Mouse (Mus musculus): ENCODE data around the gene Krt88. TPM values are rescaled to one million over a fixed set of nuclear protein-coding genes. Genes with fewer than 3 reads are reported as not detected.

The Krt88 gene
- polyA plus RNA-seq, 1 experiment from 2014 or later: not detected

- H3K4me1 ChIP-seq (ENCODE audit: control insufficient read depth, insufficient read depth, low read length): no peaks in the 10 kb centered on the region
- H3K36me3 ChIP-seq (ENCODE audit: control insufficient read depth, insufficient read depth): no peaks in the 10 kb centered on the region
- no peaks in the 10 kb centered on the region for H3K27me3 ChIP-seq (ENCODE audit: control insufficient read depth, insufficient read depth, low read length)
- no peak overlapping the region for H3K4me2 ChIP-seq (ENCODE audit: low read depth, low read length)
- H3K27ac ChIP-seq (ENCODE audit: low read length): no peak overlapping the region
- no peaks in the 10 kb centered on the region; the same call in 1 of the 2 replicates for H3K9me3 ChIP-seq (replicated peaks; ENCODE audit: control insufficient read depth, low read length)
- ATAC-seq (replicated peaks; ENCODE audit: extremely low read depth, insufficient read depth, low FRiP score): no peak
- no peak overlapping the region for H3K4me3 ChIP-seq (ENCODE audit: low read length)
- no peak overlapping the region for H3K9ac ChIP-seq (ENCODE audit: low read length)
- WGBS: 75% methylated on average over 14 of the region's 14 CpGs
These were observed 11.7 kb downstream of the Krt88 start for GRCm38 (mm10) chr15:101459283-101459682.

GRCm38 (mm10) chr15:101463651-101464050, 16.1 kb downstream of the Krt88 start, which contains the start of gene Krt81:
Gene Krt81 (minus strand): TSS chr15:101463751.
- WGBS: 76% methylated on average over 13 of the region's 13 CpGs
- ATAC-seq (replicated peaks; ENCODE audit: extremely low read depth, insufficient read depth, low FRiP score): no peak
- Histone ChIP-seq H3K27ac (ENCODE audit: low read length) (no peak within 1 kb of the TSS), H3K36me3 (ENCODE audit: control insufficient read depth, insufficient read depth) (no peaks in the 10 kb centered on the region), H3K4me3 (ENCODE audit: low read length) (no peak within 1 kb of the TSS), H3K4me2 (ENCODE audit: low read depth, low read length) (no peak within 1 kb of the TSS), H3K27me3 (ENCODE audit: control insufficient read depth, insufficient read depth, low read length) (no peaks in the 10 kb centered on the region), H3K4me1 (ENCODE audit: control insufficient read depth, insufficient read depth, low read length) (no peaks in the 10 kb centered on the region), H3K9ac (ENCODE audit: low read length) (no peak within 1 kb of the TSS), H3K9me3 (replicated peaks; ENCODE audit: control insufficient read depth, low read length) (no peaks in the 10 kb centered on the region)

- no peaks in the 10 kb centered on the region for H3K4me1 ChIP-seq (ENCODE audit: control insufficient read depth, insufficient read depth, low read length)
- no peak overlapping the region for H3K27ac ChIP-seq (ENCODE audit: low read length)
- WGBS: 78% methylated on average over 4 of the region's 4 CpGs
- H3K9me3 ChIP-seq (replicated peaks; ENCODE audit: control insufficient read depth, low read length): no peaks in the 10 kb centered on the region
- H3K27me3 ChIP-seq (ENCODE audit: control insufficient read depth, insufficient read depth, low read length): no peaks in the 10 kb centered on the region
- H3K4me3 ChIP-seq (ENCODE audit: low read length): no peak overlapping the region
- no peaks in the 10 kb centered on the region for H3K36me3 ChIP-seq (ENCODE audit: control insufficient read depth, insufficient read depth)
- no peak for ATAC-seq (replicated peaks; ENCODE audit: extremely low read depth, insufficient read depth, low FRiP score)
- H3K9ac ChIP-seq (ENCODE audit: low read length): no peak overlapping the region
- H3K4me2 ChIP-seq (ENCODE audit: low read depth, low read length): no peak overlapping the region
These were observed 21.5 kb downstream of the Krt88 start for GRCm38 (mm10) chr15:101469093-101469492.

GRCm38 (mm10) chr15:101472952-101473528, 25.5 kb downstream of the Krt88 start, which contains the start of gene Krt86:
Gene Krt86 (plus strand): TSS chr15:101473478.
- ATAC-seq (replicated peaks; ENCODE audit: extremely low read depth, insufficient read depth, low FRiP score): no peak
- no peak within 1 kb of the TSS for H3K4me2 ChIP-seq (ENCODE audit: low read depth, low read length)
- no peak within 1 kb of the TSS for H3K9ac ChIP-seq (ENCODE audit: low read length)
- H3K4me1 ChIP-seq (ENCODE audit: control insufficient read depth, insufficient read depth, low read length): no peaks in the 10 kb centered on the region
- peaks cover 1% of the 10 kb centered on the region; the same call in 1 of the 2 replicates for H3K27me3 ChIP-seq (ENCODE audit: control insufficient read depth, insufficient read depth, low read length)
- H3K9me3 ChIP-seq (replicated peaks; ENCODE audit: control insufficient read depth, low read length): no peaks in the 10 kb centered on the region
- no peak within 1 kb of the TSS for H3K27ac ChIP-seq (ENCODE audit: low read length)
- no peaks in the 10 kb centered on the region for H3K36me3 ChIP-seq (ENCODE audit: control insufficient read depth, insufficient read depth)
- no peak within 1 kb of the TSS for H3K4me3 ChIP-seq (ENCODE audit: low read length)
- 21% methylated on average over 10 of the region's 10 CpGs for WGBS

GRCm38 (mm10) chr15:101479007-101479665, 31.6 kb downstream of the Krt88 start:
- H3K27me3 ChIP-seq (ENCODE audit: control insufficient read depth, insufficient read depth, low read length): peaks cover 16% of the 10 kb centered on the region
- no peak overlapping the region for H3K27ac ChIP-seq (ENCODE audit: low read length)
- H3K36me3 ChIP-seq (ENCODE audit: control insufficient read depth, insufficient read depth): no peaks in the 10 kb centered on the region
- peaks cover 3% of the 10 kb centered on the region; the same call in 1 of the 2 replicates for H3K4me1 ChIP-seq (ENCODE audit: control insufficient read depth, insufficient read depth, low read length)
- H3K4me2 ChIP-seq (ENCODE audit: low read depth, low read length): peak overlapping the region; percentile 60
- ATAC-seq (replicated peaks; ENCODE audit: extremely low read depth, insufficient read depth, low FRiP score): no peak
- no peaks in the 10 kb centered on the region for H3K9me3 ChIP-seq (replicated peaks; ENCODE audit: control insufficient read depth, low read length)
- 7% methylated on average over 31 of the region's 31 CpGs for WGBS
- peak overlapping the region; percentile 44 for H3K4me3 ChIP-seq (ENCODE audit: low read length)
- H3K9ac ChIP-seq (ENCODE audit: low read length): no peak overlapping the region

DNA sequence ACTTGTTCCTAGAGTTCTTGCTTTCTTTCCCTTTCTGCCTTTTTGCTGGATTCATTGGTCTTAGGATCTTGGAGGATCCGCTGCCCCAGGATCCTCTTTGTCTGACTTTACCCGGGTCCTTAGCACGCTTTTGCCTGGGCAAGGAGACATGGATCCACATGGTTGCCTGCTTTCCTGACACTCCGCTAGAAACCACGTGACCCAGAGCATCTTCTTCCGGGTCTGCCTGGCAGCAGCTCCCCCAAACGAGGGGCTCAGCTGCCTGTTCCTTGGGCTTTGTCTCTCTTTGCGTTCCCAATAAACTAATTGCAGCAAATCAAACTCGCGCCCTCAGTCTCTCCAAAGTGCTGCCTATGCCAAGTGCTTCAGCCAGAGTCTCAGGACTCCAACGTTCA, 32.1 kb downstream of the Krt88 start:
- Histone ChIP-seq H3K4me2 (ENCODE audit: low read depth, low read length) (peak overlapping the region; percentile 60), H3K27ac (ENCODE audit: low read length) (no peak overlapping the region), H3K4me1 (ENCODE audit: control insufficient read depth, insufficient read depth, low read length) (peaks cover 3% of the 10 kb centered on the region; the same call in 1 of the 2 replicates), H3K9me3 (replicated peaks; ENCODE audit: control insufficient read depth, low read length) (no peaks in the 10 kb centered on the region), H3K27me3 (ENCODE audit: control insufficient read depth, insufficient read depth, low read length) (peaks cover 16% of the 10 kb centered on the region), H3K9ac (ENCODE audit: low read length) (no peak overlapping the region), H3K4me3 (ENCODE audit: low read length) (peak overlapping the region; percentile 44), H3K36me3 (ENCODE audit: control insufficient read depth, insufficient read depth) (no peaks in the 10 kb centered on the region)
- ATAC-seq (replicated peaks; ENCODE audit: extremely low read depth, insufficient read depth, low FRiP score): no peak
- 31% methylated on average over 11 of the region's 11 CpGs for WGBS

GRCm38 (mm10) chr15:101482056-101482455, 34.5 kb downstream of the Krt88 start:
- WGBS: 35% methylated on average over 4 of the region's 4 CpGs
- no peaks in the 10 kb centered on the region for H3K9me3 ChIP-seq (replicated peaks; ENCODE audit: control insufficient read depth, low read length)
- no peaks in the 10 kb centered on the region for H3K36me3 ChIP-seq (ENCODE audit: control insufficient read depth, insufficient read depth)
- H3K4me2 ChIP-seq (ENCODE audit: low read depth, low read length): no peak overlapping the region
- H3K27ac ChIP-seq (ENCODE audit: low read length): no peak overlapping the region
- H3K27me3 ChIP-seq (ENCODE audit: control insufficient read depth, insufficient read depth, low read length): peaks cover 16% of the 10 kb centered on the region
- ATAC-seq (replicated peaks; ENCODE audit: extremely low read depth, insufficient read depth, low FRiP score): no peak
- no peak overlapping the region for H3K4me3 ChIP-seq (ENCODE audit: low read length)
- H3K9ac ChIP-seq (ENCODE audit: low read length): no peak overlapping the region
- peaks cover 3% of the 10 kb centered on the region; the same call in 1 of the 2 replicates for H3K4me1 ChIP-seq (ENCODE audit: control insufficient read depth, insufficient read depth, low read length)

GRCm38 (mm10) chr15:101483646-101484045, 36.1 kb downstream of the Krt88 start:
- Histone ChIP-seq H3K36me3 (ENCODE audit: control insufficient read depth, insufficient read depth) (no peaks in the 10 kb centered on the region), H3K4me2 (ENCODE audit: low read depth, low read length) (no peak overlapping the region), H3K27ac (ENCODE audit: low read length) (no peak overlapping the region), H3K9ac (ENCODE audit: low read length) (no peak overlapping the region), H3K4me3 (ENCODE audit: low read length) (no peak overlapping the region), H3K4me1 (ENCODE audit: control insufficient read depth, insufficient read depth, low read length) (peaks cover 3% of the 10 kb centered on the region; the same call in 1 of the 2 replicates), H3K27me3 (ENCODE audit: control insufficient read depth, insufficient read depth, low read length) (peaks cover 12% of the 10 kb centered on the region), H3K9me3 (replicated peaks; ENCODE audit: control insufficient read depth, low read length) (no peaks in the 10 kb centered on the region)
- 58% methylated on average over 1 of the region's 1 CpGs for WGBS
- no peak for ATAC-seq (replicated peaks; ENCODE audit: extremely low read depth, insufficient read depth, low FRiP score)

GRCm38 (mm10) chr15:101484939-101485338, 37.4 kb downstream of the Krt88 start:
- Histone ChIP-seq H3K27ac (ENCODE audit: low read length) (no peak overlapping the region), H3K4me1 (ENCODE audit: control insufficient read depth, insufficient read depth, low read length) (no peaks in the 10 kb centered on the region), H3K27me3 (ENCODE audit: control insufficient read depth, insufficient read depth, low read length) (peaks cover under 1% of the 10 kb centered on the region; the same call in 1 of the 2 replicates), H3K9ac (ENCODE audit: low read length) (no peak overlapping the region), H3K4me3 (ENCODE audit: low read length) (no peak overlapping the region), H3K9me3 (replicated peaks; ENCODE audit: control insufficient read depth, low read length) (no peaks in the 10 kb centered on the region), H3K4me2 (ENCODE audit: low read depth, low read length) (no peak overlapping the region), H3K36me3 (ENCODE audit: control insufficient read depth, insufficient read depth) (no peaks in the 10 kb centered on the region)
- ATAC-seq (replicated peaks; ENCODE audit: extremely low read depth, insufficient read depth, low FRiP score): no peak
- WGBS: 82% methylated on average over 1 of the region's 1 CpGs

All from heart, embryonic 16.5 days (tissue).